8 mouse cellular contexts compared by ENCODE assay signal in the genomic region with DNA sequence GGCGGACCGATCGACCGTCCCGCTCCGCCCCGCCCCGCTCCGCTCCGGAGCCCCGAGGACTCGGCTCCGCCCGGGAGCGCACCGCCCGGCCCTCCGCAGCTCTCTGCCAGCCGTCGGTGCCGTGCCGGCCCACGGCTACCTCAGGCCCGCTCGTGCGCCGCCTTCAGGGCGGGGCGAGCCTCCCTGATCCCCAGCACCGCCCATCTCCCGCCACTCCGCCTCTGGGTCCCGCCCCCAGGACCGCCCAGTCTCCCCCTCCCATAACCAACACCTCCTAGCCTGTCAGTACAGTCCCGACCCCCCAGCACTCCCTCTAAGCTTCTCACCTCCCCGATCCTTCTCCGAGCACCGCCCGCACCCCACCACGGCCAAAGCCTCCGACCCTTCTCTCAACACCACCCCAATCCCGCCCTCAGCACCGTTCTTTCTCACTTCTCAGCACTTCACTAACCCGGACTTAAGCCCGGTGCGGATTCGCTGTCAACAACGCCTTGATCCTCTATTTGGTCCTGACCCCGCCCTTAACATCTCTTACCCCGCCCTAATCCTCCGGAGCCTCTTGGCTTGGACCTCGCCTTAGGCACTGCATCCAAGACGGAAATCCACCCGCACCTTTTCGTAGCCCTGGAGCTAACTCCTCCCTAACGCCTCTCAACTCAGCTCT. TPM values are rescaled to one million over a fixed set of nuclear protein-coding genes. Genes with fewer than 3 reads are reported as not detected.
DNase-seq lines count a peak whose midpoint lies in the region; ATAC-seq lines count a peak whose summit lies in the region.

A gene (minus strand): TSS at position 490 of the 664 bp plus-strand sequence.

- H3K36me3 ChIP-seq in megakaryocyte, embryonic 14.5 days (replicated peaks; ENCODE audit: low read length) = peaks cover 63% of the 10 kb centered on the region

- DNase-seq in ZHBTc4 (ENCODE audit: low read depth, low spot score) = peak; percentile 97
- DNase-seq in gastrocnemius, adult 8-10 months (ENCODE audit: low spot score in 2 of 2) = peak; percentile 92 to 94
- DNase-seq in hindlimb bud, embryonic 11.5 days (ENCODE audit: extremely low spot score, low read depth, low spot score) = peak; percentile 26
- peak; percentile 72 to 83 for DNase-seq in left cerebral cortex, adult 8-10 months (ENCODE audit: low spot score in 2 of 2)
- DNase-seq in right cerebral cortex, postnatal 10 days (ENCODE audit: low spot score in 2 of 2) = peak; percentile 94
- DNase-seq in urinary bladder, postnatal 25 days (ENCODE audit: low spot score) = peak; percentile 88

- H3K4me1 ChIP-seq in megakaryocyte, embryonic 14.5 days = peaks cover 67% of the 10 kb centered on the region

- H3K4me3 ChIP-seq in megakaryocyte, embryonic 14.5 days (replicated peaks) = peak within 1 kb of the TSS; percentile 100

- H3K9me3 ChIP-seq in megakaryocyte, embryonic 14.5 days = no peaks in the 10 kb centered on the region

- peak; percentile 74 for ATAC-seq in common myeloid progenitor, adult 5-6 weeks (replicated peaks; ENCODE audit: low read depth, poor library complexity, severe bottlenecking)

- no peaks in the 10 kb centered on the region for H3K27me3 ChIP-seq in megakaryocyte, embryonic 14.5 days (replicated peaks)

RNA-seq across cellular contexts. Expression of the gene that starts here (rescaled TPM):
- 7.1 and 10.1 TPM in 2 replicates for total RNA-seq in common myeloid progenitor, adult 5-6 weeks (2017)
- 1 to 10 TPM; 3.6 to 5.4 (median 4.5) TPM for total RNA-seq in gastrocnemius, adult 8-10 months (2022)
- 10 to 100 TPM; 14.4 to 22.1 (median 16.7) TPM for total RNA-seq in left cerebral cortex, adult 8-10 months (2022)
- polyA plus RNA-seq in megakaryocyte, embryonic 14.5 days (2012; ENCODE audit: insufficient read depth, low replicate concordance) = 27.5 and 77.6 TPM in 2 replicates

Comparison
In these comparisons a context has a peak if more than half of its experiments do, and no peak if none do; other contexts are left out.
1. Peak in every context shown above with its lines: DNase-seq, ATAC-seq and H3K4me3 ChIP-seq.
2. DNase-seq: peak in every context shown above with its lines; median percentile 97 in ZHBTc4; 94 in right cerebral cortex, postnatal 10 days; 93 in gastrocnemius, adult 8-10 months; 88 in urinary bladder, postnatal 25 days; 78 in left cerebral cortex, adult 8-10 months; 26 in hindlimb bud, embryonic 11.5 days.